Mouse (Mus musculus) C2C12 (cell line): ENCODE results near the gene Pf4.

Experiments used
- CEBPB ChIP-seq: IDR thresholded peaks from one replicate; pipeline ENCODE4 v1.6.1; 2011; ENCODE audit warnings: low read depth, mild to moderate bottlenecking, control low read depth, moderate library complexity
- CTCF ChIP-seq: IDR thresholded peaks from one replicate; pipeline ENCODE4 v1.5.1; 2011; ENCODE audit not compliant: control insufficient read depth, insufficient read depth, insufficient read length
- MAX ChIP-seq: IDR thresholded peaks from one replicate; pipeline ENCODE4 v1.6.1; 2011; ENCODE audit warnings: mild to moderate bottlenecking, control low read depth
- MYOD1 ChIP-seq: IDR thresholded peaks from one replicate; pipeline ENCODE4 v1.6.1; 2011; ENCODE audit warnings: low read depth; ENCODE audit not compliant: control insufficient read depth, insufficient read length
- MYOG ChIP-seq: IDR thresholded peaks from one replicate; pipeline ENCODE4 v1.6.1; 2011; ENCODE audit not compliant: control insufficient read depth, insufficient read length; ENCODE audit errors: extremely low read depth
- USF1 ChIP-seq: IDR thresholded peaks from one replicate; pipeline ENCODE4 v1.6.1; 2011; ENCODE audit warnings: low read depth, mild to moderate bottlenecking, control low read depth, moderate library complexity

- TF ChIP-seq MAX, result no peak
- no peak for TF ChIP-seq CTCF
- no peak for TF ChIP-seq USF1
- TF ChIP-seq CEBPB, result no peak
- TF ChIP-seq MYOG, result no peak
- no peak for TF ChIP-seq MYOD1
Observed at GRCm38 (mm10) chr5:90728254-90728653, 44.0 kb upstream of the Pf4 start.
